Mouse (Mus musculus): ENCODE data around the gene Smim13. TPM values are rescaled to one million over a fixed set of nuclear protein-coding genes. Genes with fewer than 3 reads are reported as not detected.
"Not testable (repeated sequence)": the region's sequence is repeated elsewhere in the genome, so short reads cannot be mapped to it uniquely, and the experiment has no call there.

Gene Smim13
- 9.4 and 12.8 TPM in 2 replicates for polyA plus RNA-seq (2014; fragmentation: Nextera tagmentation; extraction: Ambion mirVana)

DNA sequence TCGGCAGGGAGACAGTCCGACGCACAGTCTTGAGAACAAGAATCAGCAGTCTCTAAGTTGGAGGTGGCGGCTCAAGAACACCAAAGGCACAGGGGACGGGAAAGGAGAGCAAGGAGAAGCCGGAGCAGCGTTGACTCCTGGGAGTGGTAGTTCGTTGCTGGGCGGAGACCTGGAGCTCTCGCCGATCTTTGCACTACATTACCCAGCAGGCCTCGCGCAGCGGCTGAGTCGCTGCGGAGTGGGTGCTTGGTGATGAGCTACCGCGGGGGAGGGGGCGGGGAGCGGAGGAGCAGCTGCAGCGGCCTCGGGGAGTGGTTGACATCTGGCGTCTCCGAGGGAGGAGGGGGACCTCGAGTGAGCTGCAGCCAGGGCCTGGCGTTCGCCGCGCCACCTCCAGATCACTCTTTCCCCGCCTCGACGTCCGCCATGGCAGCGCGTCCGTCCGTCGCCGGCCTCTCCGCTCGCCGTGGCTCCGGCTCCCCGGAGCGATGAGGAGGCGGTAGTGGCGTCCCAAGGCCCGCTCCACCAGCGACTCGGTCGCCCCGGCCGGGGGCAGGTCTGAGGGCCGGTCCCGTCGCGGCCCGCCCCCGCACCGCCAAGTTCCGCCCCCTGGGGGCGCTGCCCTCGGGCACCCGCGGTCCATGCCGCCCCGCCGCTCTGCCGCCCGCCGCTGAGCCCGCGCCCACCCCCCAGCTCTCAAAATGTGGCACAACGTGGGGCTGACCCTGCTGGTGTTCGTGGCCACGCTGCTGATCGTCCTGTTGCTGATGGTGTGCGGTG is at the start of gene Smim13:
Gene Smim13, plus strand, starts transcription at position 307 of the 780 bp plus-strand sequence.
- no peaks in the 10 kb centered on the region for H3K36me3 ChIP-seq (ENCODE audit: control insufficient read depth, insufficient read depth, low read length)
- H3K4me2 ChIP-seq (ENCODE audit: low read depth, severe bottlenecking) = peak within 1 kb of the TSS; percentile 63
- peak; percentile 95 for DNase-seq (ENCODE audit: low spot score)
- H3K4me1 ChIP-seq (ENCODE audit: control insufficient read depth, insufficient read depth, low read length) = no peaks in the 10 kb centered on the region
- peak within 1 kb of the TSS; percentile 74 for H3K4me3 ChIP-seq (ENCODE audit: low read depth, low read length)
- peak within 1 kb of the TSS; percentile 76 for H3K9ac ChIP-seq (ENCODE audit: low read length)
- ATAC-seq (ENCODE audit: insufficient number of reproducible peaks, low FRiP score, low TSS enrichment, low read depth) = peak; percentile 96
- under 1% methylated on average over 50 of the region's 78 CpGs for WGBS
- H3K27ac ChIP-seq (replicated peaks; ENCODE audit: low read depth, low read length) = no peak within 1 kb of the TSS; the same call in 1 of the 2 replicates
- no peaks in the 10 kb centered on the region for H3K27me3 ChIP-seq (ENCODE audit: control insufficient read depth, insufficient read depth, low read length)
- H3K9me3 ChIP-seq (ENCODE audit: control insufficient read depth, low read length) = no peaks in the 10 kb centered on the region

DNA sequence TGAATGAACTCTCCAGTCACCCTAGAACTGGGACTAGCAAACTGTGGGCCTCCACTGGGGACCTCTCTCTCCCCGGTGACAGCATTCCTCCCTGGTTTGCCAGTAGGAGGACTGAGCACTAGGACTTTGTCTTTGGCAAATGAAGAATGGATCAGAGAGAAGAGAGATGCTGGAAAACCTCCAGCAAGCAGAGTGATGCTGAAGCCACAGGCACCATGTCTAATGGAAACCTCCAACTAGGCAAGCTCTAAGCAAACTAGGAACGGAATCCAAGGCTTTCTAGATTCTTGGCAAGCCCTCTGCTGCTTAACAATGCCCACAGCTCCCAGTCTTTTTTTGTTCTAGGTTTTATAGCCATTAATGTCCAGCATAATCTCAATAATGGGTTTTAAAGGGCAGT is 48.8 kb upstream of the Smim13 start:
- WGBS = 80% methylated on average over 2 of the region's 2 CpGs

DNA sequence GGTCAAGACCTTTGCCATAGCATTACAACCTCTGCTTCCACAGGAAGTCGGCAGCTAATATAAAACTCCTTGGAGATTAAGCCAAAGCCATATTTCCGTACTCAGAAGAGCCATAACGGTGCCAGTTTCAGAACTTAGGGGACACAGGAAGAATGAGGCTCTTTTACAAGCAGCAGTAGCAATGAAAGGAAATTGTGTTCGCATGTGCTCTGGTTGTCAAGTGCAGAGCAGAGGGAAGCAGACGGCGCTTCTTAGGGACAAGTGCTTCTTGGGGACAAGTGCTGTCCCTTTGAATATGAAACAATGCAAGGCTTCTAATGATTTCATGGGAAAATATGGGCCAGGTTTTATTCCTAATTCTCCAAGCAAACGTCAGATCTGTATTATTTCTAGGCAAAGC is 46.4 kb upstream of the Smim13 start:
- WGBS = 35% methylated on average over 7 of the region's 7 CpGs
- no peak for DNase-seq (ENCODE audit: low spot score)
- no peak overlapping the region for H3K9ac ChIP-seq (ENCODE audit: low read length)

More for the DNA sequence above, 48.8 kb upstream of the Smim13 start:
- H3K27me3 ChIP-seq (ENCODE audit: control insufficient read depth, insufficient read depth, low read length) = no peaks in the 10 kb centered on the region
- H3K9ac ChIP-seq (ENCODE audit: low read length) = no peak overlapping the region
- ATAC-seq (ENCODE audit: insufficient number of reproducible peaks, low FRiP score, low TSS enrichment, low read depth) (no peak), DNase-seq (ENCODE audit: low spot score) (no peak)
- no peak overlapping the region for H3K4me3 ChIP-seq (ENCODE audit: low read depth, low read length)
- no peak overlapping the region for H3K4me2 ChIP-seq (ENCODE audit: low read depth, severe bottlenecking)
- no peak overlapping the region for H3K27ac ChIP-seq (replicated peaks; ENCODE audit: low read depth, low read length)
- H3K4me1 ChIP-seq (ENCODE audit: control insufficient read depth, insufficient read depth, low read length) = peaks cover 6% of the 10 kb centered on the region; the same call in 1 of the 2 replicates
- H3K36me3 ChIP-seq (ENCODE audit: control insufficient read depth, insufficient read depth, low read length) = no peaks in the 10 kb centered on the region
- no peaks in the 10 kb centered on the region for H3K9me3 ChIP-seq (ENCODE audit: control insufficient read depth, low read length)

DNA sequence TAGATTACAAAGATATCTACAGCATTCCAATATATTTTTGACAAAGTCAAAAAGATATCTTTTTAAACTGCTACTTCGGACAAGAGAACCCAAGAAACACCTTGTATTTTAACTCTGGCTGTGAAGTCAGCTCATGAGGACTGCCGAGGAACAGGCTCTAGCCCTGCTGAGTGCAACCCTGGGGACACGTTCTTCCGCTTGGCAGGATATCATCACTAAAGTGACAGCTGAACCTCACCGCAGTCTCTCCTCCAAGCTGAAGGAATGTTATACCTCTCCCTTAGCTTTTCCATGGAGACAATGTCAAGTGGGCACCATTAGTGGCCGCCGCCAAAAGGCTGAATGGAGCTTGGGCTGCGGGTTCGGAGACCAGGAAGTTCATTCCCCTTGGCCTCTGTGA is 46.0 kb upstream of the Smim13 start:
- WGBS = 81% methylated on average over 9 of the region's 9 CpGs
- H3K4me1 ChIP-seq (ENCODE audit: control insufficient read depth, insufficient read depth, low read length) = peaks cover 6% of the 10 kb centered on the region; the same call in 1 of the 2 replicates
- H3K36me3 ChIP-seq (ENCODE audit: control insufficient read depth, insufficient read depth, low read length) = no peaks in the 10 kb centered on the region
- no peak overlapping the region for H3K4me2 ChIP-seq (ENCODE audit: low read depth, severe bottlenecking)
- no peak overlapping the region for H3K9ac ChIP-seq (ENCODE audit: low read length)
- DNase-seq (ENCODE audit: low spot score) (no peak), ATAC-seq (ENCODE audit: insufficient number of reproducible peaks, low FRiP score, low TSS enrichment, low read depth) (no peak)
- H3K27ac ChIP-seq (replicated peaks; ENCODE audit: low read depth, low read length) = no peak overlapping the region
- H3K9me3 ChIP-seq (ENCODE audit: control insufficient read depth, low read length) = no peaks in the 10 kb centered on the region
- H3K27me3 ChIP-seq (ENCODE audit: control insufficient read depth, insufficient read depth, low read length) = no peaks in the 10 kb centered on the region
- no peak overlapping the region for H3K4me3 ChIP-seq (ENCODE audit: low read depth, low read length)

More for the DNA sequence above, 46.4 kb upstream of the Smim13 start:
- Histone ChIP-seq H3K27me3 (ENCODE audit: control insufficient read depth, insufficient read depth, low read length) (no peaks in the 10 kb centered on the region), H3K9me3 (ENCODE audit: control insufficient read depth, low read length) (no peaks in the 10 kb centered on the region), H3K4me3 (ENCODE audit: low read depth, low read length) (no peak overlapping the region), H3K4me1 (ENCODE audit: control insufficient read depth, insufficient read depth, low read length) (peaks cover 6% of the 10 kb centered on the region; the same call in 1 of the 2 replicates), H3K36me3 (ENCODE audit: control insufficient read depth, insufficient read depth, low read length) (no peaks in the 10 kb centered on the region), H3K4me2 (ENCODE audit: low read depth, severe bottlenecking) (no peak overlapping the region), H3K27ac (replicated peaks; ENCODE audit: low read depth, low read length) (no peak overlapping the region)
- no peak for ATAC-seq (ENCODE audit: insufficient number of reproducible peaks, low FRiP score, low TSS enrichment, low read depth)

DNA sequence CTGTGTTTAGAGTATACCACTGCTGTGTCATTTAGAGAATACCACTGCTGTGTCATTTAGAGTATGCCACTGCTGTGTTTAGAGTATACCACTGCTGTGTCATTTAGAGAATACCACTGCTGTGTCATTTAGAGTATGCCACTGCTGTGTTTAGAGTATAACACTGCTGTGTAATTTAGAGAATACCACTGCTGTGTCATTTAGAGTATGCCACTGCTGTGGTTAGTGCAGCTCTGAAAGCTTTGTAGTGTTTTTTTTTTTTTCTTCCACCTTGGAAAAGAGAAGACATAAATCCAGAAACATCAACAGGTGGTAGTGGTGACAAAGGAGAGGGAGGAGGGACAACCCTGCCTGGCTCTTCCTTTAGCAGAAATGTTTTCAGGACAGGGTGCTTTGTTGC is 44.1 kb upstream of the Smim13 start:
- H3K27me3 ChIP-seq (ENCODE audit: control insufficient read depth, insufficient read depth, low read length); ATAC-seq (ENCODE audit: insufficient number of reproducible peaks, low FRiP score, low TSS enrichment, low read depth); H3K4me1 ChIP-seq (ENCODE audit: control insufficient read depth, insufficient read depth, low read length); H3K4me3 ChIP-seq (ENCODE audit: low read depth, low read length); H3K27ac ChIP-seq (replicated peaks; ENCODE audit: low read depth, low read length); DNase-seq (ENCODE audit: low spot score); H3K4me2 ChIP-seq (ENCODE audit: low read depth, severe bottlenecking); H3K9ac ChIP-seq (ENCODE audit: low read length); H3K36me3 ChIP-seq (ENCODE audit: control insufficient read depth, insufficient read depth, low read length); H3K9me3 ChIP-seq (ENCODE audit: control insufficient read depth, low read length): not testable (repeated sequence)

DNA sequence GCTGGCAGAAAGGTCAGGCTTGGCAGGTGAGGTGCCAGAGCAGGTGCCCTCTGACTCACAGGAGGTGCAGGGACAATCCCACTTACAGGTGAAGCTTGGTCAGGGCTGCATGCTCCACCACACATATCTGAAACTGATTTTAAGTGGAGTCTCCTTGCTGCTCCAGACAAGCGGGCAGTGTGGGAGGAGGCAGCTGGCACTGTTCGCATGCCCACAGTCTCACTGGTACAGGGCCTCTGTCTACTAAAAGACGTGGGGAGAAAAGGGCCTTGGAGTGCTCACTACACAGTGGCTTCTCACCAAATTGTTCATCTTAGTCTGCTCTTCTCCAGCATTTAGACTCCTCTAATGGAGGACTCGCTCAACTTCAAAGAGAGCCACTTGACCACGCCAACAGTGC is 43.4 kb upstream of the Smim13 start:
- Histone ChIP-seq H3K9me3 (ENCODE audit: control insufficient read depth, low read length) (no peaks in the 10 kb centered on the region), H3K4me2 (ENCODE audit: low read depth, severe bottlenecking) (no peak overlapping the region), H3K27ac (replicated peaks; ENCODE audit: low read depth, low read length) (no peak overlapping the region), H3K4me1 (ENCODE audit: control insufficient read depth, insufficient read depth, low read length) (peaks cover 6% of the 10 kb centered on the region; the same call in 1 of the 2 replicates), H3K27me3 (ENCODE audit: control insufficient read depth, insufficient read depth, low read length) (no peaks in the 10 kb centered on the region), H3K36me3 (ENCODE audit: control insufficient read depth, insufficient read depth, low read length) (no peaks in the 10 kb centered on the region), H3K9ac (ENCODE audit: low read length) (no peak overlapping the region), H3K4me3 (ENCODE audit: low read depth, low read length) (no peak overlapping the region)
- ATAC-seq (ENCODE audit: insufficient number of reproducible peaks, low FRiP score, low TSS enrichment, low read depth) (no peak), DNase-seq (ENCODE audit: low spot score) (no peak)
- WGBS = 90% methylated on average over 5 of the region's 5 CpGs

DNA sequence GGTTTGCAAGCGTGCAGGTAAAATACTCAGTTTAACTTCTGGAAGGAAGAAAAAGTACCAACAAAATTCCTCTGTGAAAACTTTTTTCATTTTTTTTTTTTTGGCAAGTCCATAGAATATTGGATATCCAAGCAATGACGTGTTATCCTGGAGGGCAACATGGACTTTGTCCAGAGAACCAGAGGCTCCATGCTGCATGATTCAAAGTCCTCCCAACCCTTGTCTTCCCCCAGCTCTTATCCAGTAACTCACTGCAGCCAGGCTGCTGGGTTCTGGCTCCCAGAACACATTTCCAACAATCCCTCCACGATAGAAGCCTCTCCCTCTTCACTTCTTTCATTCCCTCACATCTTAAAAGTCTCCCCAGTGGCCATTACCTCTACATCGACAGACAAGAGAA is 38.4 kb upstream of the Smim13 start:
- no peaks in the 10 kb centered on the region for H3K27me3 ChIP-seq (ENCODE audit: control insufficient read depth, insufficient read depth, low read length)
- DNase-seq (ENCODE audit: low spot score) = no peak
- no peak overlapping the region for H3K9ac ChIP-seq (ENCODE audit: low read length)
- H3K4me2 ChIP-seq (ENCODE audit: low read depth, severe bottlenecking) = no peak overlapping the region
- no peak for ATAC-seq (ENCODE audit: insufficient number of reproducible peaks, low FRiP score, low TSS enrichment, low read depth)
- no peaks in the 10 kb centered on the region for H3K4me1 ChIP-seq (ENCODE audit: control insufficient read depth, insufficient read depth, low read length)
- no peak overlapping the region for H3K4me3 ChIP-seq (ENCODE audit: low read depth, low read length)
- WGBS = 79% methylated on average over 4 of the region's 4 CpGs
- no peak overlapping the region for H3K27ac ChIP-seq (replicated peaks; ENCODE audit: low read depth, low read length)
- H3K9me3 ChIP-seq (ENCODE audit: control insufficient read depth, low read length) = no peaks in the 10 kb centered on the region
- H3K36me3 ChIP-seq (ENCODE audit: control insufficient read depth, insufficient read depth, low read length) = no peaks in the 10 kb centered on the region

DNA sequence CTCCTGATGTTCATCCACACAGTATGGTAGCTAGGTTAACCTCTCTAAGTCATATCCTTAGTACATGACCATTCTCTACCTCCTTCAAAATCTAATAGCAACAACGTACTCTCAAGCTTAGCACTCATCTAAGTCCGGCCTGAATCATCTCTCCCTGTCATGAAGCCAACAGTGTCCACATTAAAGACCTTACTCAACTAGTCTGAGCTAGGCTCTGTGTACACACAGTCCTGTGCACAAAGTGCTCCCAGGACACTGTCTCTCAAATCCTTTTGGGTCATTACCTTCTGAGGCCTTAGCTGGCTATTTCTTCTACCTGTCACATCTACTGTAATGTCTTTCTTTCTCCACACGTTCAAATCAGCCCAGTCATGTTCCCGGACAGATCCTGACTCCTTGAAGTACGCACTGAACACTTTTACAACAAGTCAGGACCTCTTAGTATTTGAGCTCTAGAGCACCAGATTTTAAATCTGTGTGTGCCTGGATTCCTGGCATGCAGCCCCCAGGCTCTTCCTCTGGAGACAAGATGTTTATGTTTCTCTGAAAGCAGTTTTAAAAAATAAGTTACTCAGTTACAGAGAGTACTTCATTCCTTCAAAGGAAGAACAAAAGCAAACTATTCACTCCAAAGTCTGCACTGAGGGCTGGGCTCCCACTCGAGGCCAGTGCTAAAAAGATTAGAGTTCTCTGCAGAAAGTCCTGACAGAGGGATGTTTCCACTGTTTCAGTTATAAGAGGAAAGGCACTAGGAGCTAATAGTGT is 36.9 kb upstream of the Smim13 start:
- H3K9ac ChIP-seq (ENCODE audit: low read length) = no peak overlapping the region
- DNase-seq (ENCODE audit: low spot score) = no peak

More for the DNA sequence above, 36.9 kb upstream of the Smim13 start:
- no peak overlapping the region for H3K4me2 ChIP-seq (ENCODE audit: low read depth, severe bottlenecking)
- H3K36me3 ChIP-seq (ENCODE audit: control insufficient read depth, insufficient read depth, low read length) = no peaks in the 10 kb centered on the region
- no peaks in the 10 kb centered on the region for H3K4me1 ChIP-seq (ENCODE audit: control insufficient read depth, insufficient read depth, low read length)
- no peak overlapping the region for H3K4me3 ChIP-seq (ENCODE audit: low read depth, low read length)
- H3K27me3 ChIP-seq (ENCODE audit: control insufficient read depth, insufficient read depth, low read length) = no peaks in the 10 kb centered on the region
- H3K9me3 ChIP-seq (ENCODE audit: control insufficient read depth, low read length) = no peaks in the 10 kb centered on the region
- 81% methylated on average over 6 of the region's 6 CpGs for whole genome bisulfite sequencing
- no peak for ATAC-seq (ENCODE audit: insufficient number of reproducible peaks, low FRiP score, low TSS enrichment, low read depth)
- no peak overlapping the region for H3K27ac ChIP-seq (replicated peaks; ENCODE audit: low read depth, low read length)
